Mouse (Mus musculus) hindbrain, embryonic 14.5 days (tissue): ENCODE results near the gene Zfp148. TPM values are rescaled to one million over a fixed set of nuclear protein-coding genes. Genes with fewer than 3 reads are reported as not detected.
A peak's percentile ranks its signal among the peaks of the same experiment; 100 is the strongest.
"Not testable (repeated sequence)": the region's sequence is repeated elsewhere in the genome, so short reads cannot be mapped to it uniquely, and the experiment has no call there.

Experiments used
- ATAC-seq: fragments of 200-750 bp; cut with Nextera tagmentation; 2 replicates; pipeline ENCODE4 v1.8.0; 2017; ENCODE audit warnings: moderate number of reproducible peaks, mild to moderate bottlenecking, moderate TSS enrichment, moderate library complexity; ENCODE audit not compliant: low FRiP score
- DNase-seq: peaks from one replicate; pipeline ENCODE4 v3.0.0-alpha.2; 2015; ENCODE audit warnings: low spot score
- H3K27ac ChIP-seq: fragments of 300-500 bp; sonication (generic); 2 replicates; pipeline ENCODE4 v1.5.1; 2014; ENCODE audit warnings: mild to moderate bottlenecking, moderate library complexity
- H3K27me3 ChIP-seq: fragments of 300-500 bp; sonication (generic); 2 replicates; pipeline ENCODE4 v1.6.1; 2014; ENCODE audit warnings: mild to moderate bottlenecking, low read length, mixed read lengths; ENCODE audit not compliant: control insufficient read depth, insufficient read depth
- H3K36me3 ChIP-seq: fragments of 300-500 bp; sonication (generic); replicated peaks from 2 replicates; pipeline ENCODE4 v1.6.1; 2014; ENCODE audit not compliant: control insufficient read depth, insufficient read depth
- H3K4me1 ChIP-seq: fragments of 300-500 bp; sonication (generic); replicated peaks from 2 replicates; pipeline ENCODE4 v1.6.1; 2014; ENCODE audit warnings: antibody characterized with exemption, low read length, mixed read lengths; ENCODE audit not compliant: control insufficient read depth, insufficient read depth
- H3K4me2 ChIP-seq: fragments of 300-500 bp; sonication (generic); replicated peaks from 2 replicates; pipeline ENCODE4 v1.6.1; 2014; ENCODE audit warnings: mild to moderate bottlenecking, moderate library complexity
- H3K4me3 ChIP-seq: fragments of 300-500 bp; sonication (generic); replicated peaks from 2 replicates; pipeline ENCODE4 v1.5.1; 2014; ENCODE audit warnings: mild to moderate bottlenecking, low read length
- H3K9ac ChIP-seq: fragments of 300-500 bp; sonication (generic); 2 replicates; pipeline ENCODE4 v1.6.1; 2014
- H3K9me3 ChIP-seq: fragments of 300-500 bp; sonication (generic); 2 replicates; pipeline ENCODE4 v1.6.1; 2016; ENCODE audit warnings: low read length; ENCODE audit not compliant: control insufficient read depth
- WGBS: fragments of 180-500 bp; shearing (Covaris S2); extraction: QIAGEN DNeasy Blood & Tissue Kit; methylation state at CpG from one replicate; pipeline ENCODE4 v1.1.7; 2014; 5-methylcytosine and 5-hydroxymethylcytosine counted together
- polyA plus RNA-seq: library from polyadenylated mRNA; unstranded; fragments of >200 nt; fragmentation: Nextera tagmentation; extraction: Ambion mirVana; gene quantifications from 2 replicates; pipeline ENCODE4 v1.2.1, GENCODE M21; 2014

The Zfp148 gene
- polyA plus RNA-seq, 1 experiment from 2014 or later: 42.1 TPM

DNA sequence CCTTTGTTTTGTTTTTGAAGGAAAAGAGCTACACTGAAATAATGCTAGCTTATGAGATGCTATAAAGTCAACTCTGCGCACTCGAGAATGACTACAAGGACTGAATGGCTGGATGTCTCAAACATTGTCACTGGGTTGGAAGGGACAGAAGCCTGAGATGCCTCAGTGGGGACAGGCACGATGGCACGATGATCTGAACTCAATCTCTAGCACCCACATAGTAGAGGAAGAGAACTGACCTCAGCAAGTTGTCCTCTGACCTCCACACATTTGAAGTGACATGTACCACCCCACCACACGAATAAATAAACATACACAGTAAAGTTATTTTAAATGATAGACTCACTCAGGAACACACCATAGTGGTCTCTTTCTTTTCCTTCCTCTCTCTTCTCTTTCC lies 4.4 kb upstream of the Zfp148 start:
- Histone ChIP-seq H3K4me3 (no peak overlapping the region), H3K9ac (no peak overlapping the region), H3K27ac (no peak overlapping the region), H3K36me3 (no peaks in the 10 kb centered on the region), H3K27me3 (no peaks in the 10 kb centered on the region), H3K9me3 (no peaks in the 10 kb centered on the region), H3K4me2 (no peak overlapping the region), H3K4me1 (peaks cover 7% of the 10 kb centered on the region)
- 84% methylated on average over 5 of the region's 5 CpGs for WGBS
- DNase-seq (no peak), ATAC-seq (no peak)

- peak overlapping the region; percentile 92 for H3K27ac ChIP-seq
- H3K4me3 ChIP-seq: peak overlapping the region; percentile 74; the same call in 1 of the 2 replicates
- 33% methylated on average over 6 of the region's 6 CpGs for WGBS
- no peaks in the 10 kb centered on the region for H3K9me3 ChIP-seq
- peak overlapping the region; percentile 96 for H3K4me2 ChIP-seq
- peak overlapping the region; percentile 94 for H3K9ac ChIP-seq
- H3K36me3 ChIP-seq: no peaks in the 10 kb centered on the region
- DNase-seq (no peak), ATAC-seq (no peak)
- H3K27me3 ChIP-seq: no peaks in the 10 kb centered on the region
- peaks cover 24% of the 10 kb centered on the region for H3K4me1 ChIP-seq
Observed at GRCm38 (mm10) chr16:33379219-33379943, 1.3 kb upstream of the Zfp148 start.

- peak overlapping the region; percentile 74 for H3K4me3 ChIP-seq
- ATAC-seq: peak; percentile 84
- no peaks in the 10 kb centered on the region for H3K9me3 ChIP-seq
- WGBS: under 1% methylated on average over 44 of the region's 80 CpGs
- H3K27ac ChIP-seq: peak overlapping the region; percentile 92
- no peaks in the 10 kb centered on the region for H3K36me3 ChIP-seq
- H3K4me2 ChIP-seq: peak overlapping the region; percentile 96
- DNase-seq: no peak
- H3K27me3 ChIP-seq: no peaks in the 10 kb centered on the region
- H3K4me1 ChIP-seq: peaks cover 24% of the 10 kb centered on the region
- peak overlapping the region; percentile 94 for H3K9ac ChIP-seq
Observed at GRCm38 (mm10) chr16:33380882-33381613, 412 bp downstream of the Zfp148 start.

DNA sequence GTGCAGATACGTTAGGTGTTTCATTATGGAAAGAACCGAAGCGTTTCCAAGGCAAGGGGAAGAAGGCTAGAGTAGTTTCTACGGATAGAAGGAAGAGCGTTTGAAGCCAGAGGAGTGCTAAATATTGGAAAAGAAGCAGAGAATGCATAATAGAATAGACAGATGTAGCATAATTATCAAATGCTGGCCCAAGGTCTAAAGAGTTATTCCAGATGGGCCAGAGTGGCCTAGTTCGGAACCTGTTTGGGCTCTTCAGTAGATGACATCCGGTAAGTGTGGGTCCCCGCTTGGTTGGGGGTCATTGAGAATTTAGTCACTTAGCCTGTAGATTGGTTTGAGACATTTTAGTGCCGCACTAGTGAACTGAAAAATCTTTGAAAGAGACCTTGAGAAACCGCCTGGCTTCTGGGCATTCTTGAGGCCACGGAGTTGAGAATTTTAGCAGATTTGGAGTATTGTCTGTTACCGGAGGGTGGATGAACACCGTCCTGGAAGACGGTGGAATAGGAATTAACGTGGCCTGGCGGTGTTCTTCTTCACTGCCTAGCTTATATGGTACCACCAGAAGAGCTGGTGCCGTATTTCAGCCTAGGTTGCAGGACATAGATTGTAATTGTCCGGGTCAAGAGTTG lies 1.1 kb downstream of the Zfp148 start:
- Histone ChIP-seq H3K9ac (peak overlapping the region; percentile 94), H3K4me1 (peaks cover 24% of the 10 kb centered on the region), H3K27me3 (no peaks in the 10 kb centered on the region), H3K4me2 (peak overlapping the region; percentile 96), H3K27ac (peak overlapping the region; percentile 92), H3K9me3 (no peaks in the 10 kb centered on the region), H3K4me3 (peak overlapping the region; percentile 74), H3K36me3 (no peaks in the 10 kb centered on the region)
- WGBS: 2% methylated on average over 18 of the region's 18 CpGs
- DNase-seq (peak; percentile 48), ATAC-seq (no peak)

DNA sequence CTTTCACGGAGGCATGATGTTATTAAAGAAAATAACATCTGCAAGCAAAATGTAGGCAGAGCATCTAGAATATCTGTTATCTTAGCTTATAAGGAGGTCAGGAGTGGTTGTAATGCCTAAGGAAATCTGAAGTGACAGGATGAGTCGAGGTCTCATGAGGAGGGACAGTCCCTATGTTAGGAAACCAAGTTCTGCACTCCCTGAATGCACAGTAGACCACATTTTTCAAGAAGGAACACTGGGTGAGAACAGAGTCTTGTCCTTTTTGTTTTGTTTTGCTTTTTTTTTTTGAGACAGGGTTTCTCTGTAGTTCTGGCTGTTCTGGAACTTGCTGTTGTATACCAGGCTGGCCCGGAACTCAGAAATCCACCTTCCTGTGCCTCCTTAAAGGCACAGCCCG lies 1.7 kb downstream of the Zfp148 start:
- WGBS: 38% methylated on average over 4 of the region's 4 CpGs
- H3K4me3 ChIP-seq: peak overlapping the region; percentile 74
- peaks cover 24% of the 10 kb centered on the region for H3K4me1 ChIP-seq
- H3K27me3 ChIP-seq: no peaks in the 10 kb centered on the region
- peak overlapping the region; percentile 92 for H3K27ac ChIP-seq
- peak overlapping the region; percentile 96 for H3K4me2 ChIP-seq
- no peak for ATAC-seq
- DNase-seq: no peak
- H3K9ac ChIP-seq: peak overlapping the region; percentile 94
- H3K36me3 ChIP-seq: no peaks in the 10 kb centered on the region
- no peaks in the 10 kb centered on the region for H3K9me3 ChIP-seq

GRCm38 (mm10) chr16:33383584-33383983 lies 2.9 kb downstream of the Zfp148 start:
- Histone ChIP-seq H3K27me3 (no peaks in the 10 kb centered on the region), H3K4me2 (0 out of 2 replicates have a peak overlapping the region, but pooled peaks have one; percentile 3), H3K9ac (no peak overlapping the region), H3K27ac (no peak overlapping the region), H3K4me3 (no peak overlapping the region), H3K4me1 (peaks cover 24% of the 10 kb centered on the region), H3K9me3 (no peaks in the 10 kb centered on the region), H3K36me3 (no peaks in the 10 kb centered on the region)
- ATAC-seq (no peak), DNase-seq (no peak)
- 93% methylated on average over 3 of the region's 3 CpGs for WGBS

DNA sequence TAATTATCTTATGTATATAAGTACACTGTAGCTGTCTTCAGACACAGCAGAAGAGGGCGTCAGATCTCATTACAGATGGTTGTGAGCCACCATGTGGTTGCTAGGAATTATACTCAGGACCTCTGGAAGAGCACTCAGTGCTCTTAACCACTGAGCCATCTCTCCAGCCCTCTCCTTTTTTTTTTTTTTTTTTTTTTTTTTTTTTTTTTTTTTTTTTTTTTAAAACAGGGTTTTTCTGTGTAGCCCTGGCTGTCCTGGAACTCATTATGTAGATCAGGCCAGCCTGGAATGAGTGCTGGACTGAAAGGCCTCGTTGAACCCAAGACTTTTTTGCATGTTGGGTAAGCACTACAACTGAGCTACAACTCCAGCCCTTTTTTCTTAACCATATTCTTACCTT lies 3.4 kb downstream of the Zfp148 start:
- peaks cover 24% of the 10 kb centered on the region for H3K4me1 ChIP-seq
- DNase-seq, H3K9ac ChIP-seq, H3K36me3 ChIP-seq, H3K4me3 ChIP-seq, H3K9me3 ChIP-seq, H3K4me2 ChIP-seq, ATAC-seq, H3K27ac ChIP-seq, H3K27me3 ChIP-seq: not testable (repeated sequence)
- WGBS: 88% methylated on average over 2 of the region's 2 CpGs

DNA sequence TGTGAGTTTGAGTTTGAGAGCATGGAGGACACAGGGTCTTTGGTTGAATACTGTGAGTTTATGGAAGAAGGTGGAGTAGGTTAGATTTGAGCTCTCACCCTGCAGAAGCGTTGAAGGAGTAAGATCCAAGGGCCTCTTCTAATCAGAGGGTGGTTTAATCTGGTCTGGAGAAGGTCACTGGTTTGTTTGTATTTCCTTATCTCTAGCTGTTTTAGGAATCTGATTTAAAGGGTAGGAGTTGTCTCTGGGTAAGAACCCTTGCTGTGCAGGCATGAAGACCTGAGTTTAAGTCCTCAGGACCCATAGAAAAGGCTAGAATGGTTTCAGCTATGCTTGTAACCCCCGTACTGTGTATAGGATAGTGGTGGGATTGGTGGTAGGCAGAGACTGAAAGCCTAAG lies 6.4 kb downstream of the Zfp148 start:
- Histone ChIP-seq H3K36me3 (no peaks in the 10 kb centered on the region), H3K9me3 (no peaks in the 10 kb centered on the region), H3K27me3 (no peaks in the 10 kb centered on the region), H3K4me3 (no peak overlapping the region), H3K27ac (no peak overlapping the region), H3K9ac (no peak overlapping the region), H3K4me2 (no peak overlapping the region), H3K4me1 (peaks cover 16% of the 10 kb centered on the region)
- DNase-seq (no peak), ATAC-seq (no peak)
- WGBS: 95% methylated on average over 2 of the region's 2 CpGs

DNA sequence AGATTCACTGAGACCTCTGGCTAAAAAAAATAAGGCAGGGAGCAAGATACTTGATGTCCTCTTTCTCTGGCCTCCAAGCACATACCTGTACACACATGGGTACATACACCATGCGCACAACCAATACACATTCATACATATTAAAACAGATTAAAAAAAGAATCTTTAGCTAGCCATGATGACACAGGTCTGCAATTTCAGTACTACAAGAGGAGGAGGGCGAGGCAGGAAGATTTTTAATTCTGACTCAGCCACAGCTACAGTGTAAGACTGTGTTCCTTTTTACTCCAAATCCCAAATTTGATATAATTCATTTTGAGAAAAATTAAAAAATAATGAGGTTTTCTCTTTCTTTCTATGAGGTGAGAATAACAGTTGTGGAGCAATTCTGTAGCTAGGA lies 6.8 kb downstream of the Zfp148 start:
- H3K4me1 ChIP-seq: peaks cover 12% of the 10 kb centered on the region
- H3K4me2 ChIP-seq: no peak overlapping the region
- no peak overlapping the region for H3K4me3 ChIP-seq
- ATAC-seq (no peak), DNase-seq (no peak)
- no peaks in the 10 kb centered on the region for H3K27me3 ChIP-seq
- no peak overlapping the region for H3K27ac ChIP-seq
- no peak overlapping the region for H3K9ac ChIP-seq
- no peaks in the 10 kb centered on the region for H3K36me3 ChIP-seq
- 97% methylated on average over 2 of the region's 2 CpGs for WGBS
- H3K9me3 ChIP-seq: no peaks in the 10 kb centered on the region
